8 mouse cellular contexts compared by ENCODE assay signal in the genomic region with DNA sequence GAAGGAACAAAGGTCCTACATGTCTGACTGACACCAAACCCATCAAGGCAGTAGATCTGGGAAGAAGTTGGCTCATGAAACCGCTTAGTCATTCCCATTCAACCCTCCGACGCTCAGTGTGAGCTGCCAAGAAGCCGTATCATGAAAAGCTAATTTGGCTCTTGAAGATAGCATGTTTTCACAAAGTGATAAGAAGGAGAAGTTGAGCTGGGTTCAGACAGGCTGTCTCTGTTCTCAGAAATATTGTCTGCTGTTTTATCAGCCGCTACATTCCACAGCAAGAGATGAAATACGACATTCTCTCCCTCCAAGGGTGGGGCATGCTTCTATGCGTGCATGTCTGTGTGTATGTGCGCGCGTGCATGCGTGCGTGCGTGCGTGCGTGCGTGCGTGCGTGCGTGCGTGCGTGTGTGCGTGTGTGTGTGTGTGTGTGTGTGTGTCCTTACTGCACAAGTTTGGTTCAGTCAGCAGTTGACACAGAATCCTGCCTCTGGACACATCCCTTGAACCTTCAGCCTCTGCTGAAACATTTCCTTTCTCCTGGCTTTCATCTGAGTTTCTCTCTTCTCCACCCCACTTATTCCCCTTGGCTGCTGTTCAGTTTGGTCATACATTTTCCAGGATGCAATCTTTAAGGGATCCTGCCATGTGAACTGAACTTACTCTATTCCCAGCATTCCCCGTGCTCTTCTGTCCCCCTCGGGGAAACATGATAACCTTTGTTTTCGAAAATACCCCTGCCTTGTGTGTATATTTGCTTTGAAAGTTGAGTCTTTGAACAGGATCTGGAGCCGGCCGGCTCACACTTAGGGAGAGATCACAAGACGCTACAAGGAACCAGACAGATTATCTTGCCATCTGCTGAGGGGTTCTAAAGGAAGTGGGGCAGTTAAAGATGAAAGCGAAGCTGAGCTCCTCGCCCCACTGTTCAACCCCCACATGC.
DNase-seq lines count a peak whose midpoint lies in the region; ATAC-seq and TF ChIP-seq lines count a peak whose summit lies in the region.

No protein-coding gene starts in this region.

- WGBS in midbrain, postnatal 0 days: 72% methylated on average over 30 of the region's 30 CpGs
- WGBS in midbrain, embryonic 10.5 days: 82% methylated on average over 30 of the region's 30 CpGs

- ATAC-seq in midbrain, postnatal 0 days (ENCODE audit: low FRiP score): no peak
- peak; percentile 93 for ATAC-seq in megakaryocyte progenitor cell, adult 5-6 weeks (replicated peaks; ENCODE audit: poor library complexity)
- ATAC-seq in inflammation-experienced regulatory T-cells, adult 6 months: no peak

- no peaks in the 10 kb centered on the region for H3K4me1 ChIP-seq in midbrain, postnatal 0 days (ENCODE audit: insufficient read depth, low read length)
- no peaks in the 10 kb centered on the region for H3K4me1 ChIP-seq in midbrain, embryonic 10.5 days

- TF ChIP-seq CTCF in midbrain, postnatal 0 days (IDR thresholded peaks at IDR 0.05): no peak

- no peak overlapping the region for H3K4me2 ChIP-seq in midbrain, postnatal 0 days (ENCODE audit: low read depth, low read length, poor library complexity, severe bottlenecking)

- intact Hi-C loops in heart, postnatal 10 days (cut with DNase I): no loop called here
- intact Hi-C loops in left cerebral cortex, postnatal 25 days (cut with DNase I): no loop called here

- peak; percentile 29 for DNase-seq in midbrain, postnatal 0 days (ENCODE audit: low spot score)
- DNase-seq in midbrain, embryonic 10.5 days (ENCODE audit: low spot score): no peak
- peak; percentile 57 for DNase-seq in embryo, embryonic 11 days
- DNase-seq in heart, postnatal 10 days: peak; percentile 71 to 74
- peak; percentile 19 to 68 for DNase-seq in left cerebral cortex, postnatal 25 days (ENCODE audit: low spot score in 2 of 2)
- no peak for DNase-seq in gastrocnemius, postnatal 4 days (ENCODE audit: low spot score in 2 of 2)

- no peak overlapping the region for H3K9ac ChIP-seq in midbrain, postnatal 0 days (replicated peaks; ENCODE audit: low read length, poor library complexity, severe bottlenecking)

- no peak overlapping the region for H3K4me3 ChIP-seq in midbrain, postnatal 0 days (ENCODE audit: low read depth, low read length)
- no peak overlapping the region for H3K4me3 ChIP-seq in midbrain, embryonic 10.5 days

- H3K27ac ChIP-seq in midbrain, postnatal 0 days (ENCODE audit: low read depth, low read length): no peak overlapping the region
- H3K27ac ChIP-seq in midbrain, embryonic 10.5 days (replicated peaks): no peak overlapping the region

- no peaks in the 10 kb centered on the region for H3K27me3 ChIP-seq in midbrain, postnatal 0 days (ENCODE audit: insufficient read depth, low read length)
- H3K27me3 ChIP-seq in midbrain, embryonic 10.5 days (ENCODE audit: low read depth, poor library complexity, severe bottlenecking): no peaks in the 10 kb centered on the region

- no peaks in the 10 kb centered on the region for H3K36me3 ChIP-seq in midbrain, postnatal 0 days (ENCODE audit: insufficient read depth, low read length)
- no peaks in the 10 kb centered on the region for H3K36me3 ChIP-seq in midbrain, embryonic 10.5 days

- H3K9me3 ChIP-seq in midbrain, postnatal 0 days (ENCODE audit: low read length): no peaks in the 10 kb centered on the region
- H3K9me3 ChIP-seq in midbrain, embryonic 10.5 days (replicated peaks): 0 out of 2 replicates have a peak, but pooled peaks cover 4% of the 10 kb centered on the region

Comparison
In these comparisons a context has a peak if more than half of its experiments do, and no peak if none do; other contexts are left out.
1. DNase-seq: peak in midbrain, postnatal 0 days (single experiment), embryo, embryonic 11 days (single experiment), heart, postnatal 10 days (2 of 2) and left cerebral cortex, postnatal 25 days (2 of 2); none in midbrain, embryonic 10.5 days (single experiment) and gastrocnemius, postnatal 4 days (0 of 2).